Mouse (Mus musculus) stomach, embryonic 14.5 days (tissue): ENCODE data around the gene Fundc2. TPM values are rescaled to one million over a fixed set of nuclear protein-coding genes. Genes with fewer than 3 reads are reported as not detected.

Source experiments
- ATAC-seq: fragments of 200-750 bp; cut with Nextera tagmentation; 2 replicates; pipeline ENCODE4 v1.8.0; 2017; ENCODE audit warnings: low read depth, moderate TSS enrichment; ENCODE audit not compliant: insufficient number of reproducible peaks, insufficient read depth, low FRiP score
- H3K27ac ChIP-seq: fragments of 300-500 bp; sonication (generic); 2 replicates; pipeline ENCODE4 v1.5.1; 2014; ENCODE audit warnings: mild to moderate bottlenecking, low read length, moderate library complexity, mixed read lengths
- H3K27me3 ChIP-seq: fragments of 300-500 bp; sonication (generic); 2 replicates; pipeline ENCODE4 v1.6.1; 2014; ENCODE audit warnings: low read length, control low read depth, mixed read lengths; ENCODE audit not compliant: control insufficient read depth, insufficient read depth
- H3K36me3 ChIP-seq: fragments of 300-500 bp; sonication (generic); 2 replicates; pipeline ENCODE4 v1.6.1; 2014; ENCODE audit warnings: mild to moderate bottlenecking, control low read depth, low read length, moderate library complexity, mixed read lengths; ENCODE audit not compliant: control insufficient read depth, insufficient read depth
- H3K4me1 ChIP-seq: fragments of 300-500 bp; sonication (generic); 2 replicates; pipeline ENCODE4 v1.6.1; 2014; ENCODE audit warnings: low read length, control low read depth, mixed read lengths; ENCODE audit not compliant: control insufficient read depth, insufficient read depth
- H3K4me2 ChIP-seq: fragments of 300-500 bp; sonication (generic); replicated peaks from 2 replicates; pipeline ENCODE4 v1.6.1; 2014; ENCODE audit warnings: low read depth, low read length, control low read depth
- H3K4me3 ChIP-seq: fragments of 300-500 bp; sonication (generic); 2 replicates; pipeline ENCODE4 v1.5.1; 2014; ENCODE audit warnings: low read depth, low read length, control low read depth
- H3K9ac ChIP-seq: fragments of 300-500 bp; sonication (generic); replicated peaks from 2 replicates; pipeline ENCODE4 v1.6.1; 2014; ENCODE audit warnings: low read depth, mild to moderate bottlenecking, control low read depth, low read length, moderate library complexity, mixed read lengths
- H3K9me3 ChIP-seq: fragments of 300-500 bp; sonication (generic); 2 replicates; pipeline ENCODE4 v1.6.1; 2016; ENCODE audit warnings: low read depth, low read length, control low read depth; ENCODE audit not compliant: control insufficient read depth
- WGBS: fragments of 180-500 bp; shearing (Covaris S2); extraction: QIAGEN DNeasy Blood & Tissue Kit; methylation state at CpG from one replicate; pipeline ENCODE4 v1.1.7; 2014; 5-methylcytosine and 5-hydroxymethylcytosine counted together
- polyA plus RNA-seq: library from polyadenylated mRNA; unstranded; fragments of >200 nt; fragmentation: Nextera tagmentation; extraction: Ambion mirVana; gene quantifications from 2 replicates; pipeline ENCODE4 v1.2.1, GENCODE M21; 2014

The Fundc2 gene
- 78.2 and 83.8 TPM in 2 replicates for polyA plus RNA-seq

DNA sequence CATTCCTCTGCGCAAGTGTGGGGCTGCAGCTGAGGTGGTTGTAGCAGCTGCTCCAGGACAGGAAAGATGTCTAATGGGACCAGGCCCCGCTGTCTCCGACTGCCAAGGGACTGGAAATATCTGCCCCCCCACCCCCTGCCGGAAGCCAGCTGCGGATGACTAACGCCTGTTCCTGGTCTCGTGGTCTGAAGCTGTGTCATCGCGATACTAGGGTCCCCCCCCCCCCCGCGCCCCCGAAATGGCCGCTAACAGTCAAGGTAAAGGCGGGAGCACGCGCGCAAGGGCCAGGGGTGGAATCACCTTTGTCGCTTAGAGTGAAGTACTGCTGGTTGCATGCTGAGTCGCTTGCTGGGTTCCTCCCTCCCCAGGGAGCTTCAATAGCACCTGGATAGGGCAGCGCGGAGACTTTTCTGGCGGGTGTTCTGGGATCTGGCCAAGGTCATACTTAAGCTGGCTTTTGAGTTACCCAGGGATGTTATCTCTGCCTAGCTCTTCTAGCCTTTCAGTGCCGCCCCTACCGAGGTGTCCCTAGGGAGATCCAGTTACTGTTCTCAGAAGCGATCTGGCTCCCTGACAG, at the start of gene Fundc2, which contains the start of gene F8:
Fundc2 (plus strand) TSS at position 205 of the 577 bp plus-strand sequence.
F8 (minus strand) TSS at position 421 of the 577 bp plus-strand sequence.
- Histone ChIP-seq H3K27me3 (no peaks in the 10 kb centered on the region), H3K27ac (peak within 1 kb of the TSS; percentile 75), H3K4me1 (no peaks in the 10 kb centered on the region), H3K4me3 (peak within 1 kb of the TSS; percentile 47), H3K9ac (peak within 1 kb of the TSS; percentile 52), H3K4me2 (peak within 1 kb of the TSS; percentile 38), H3K9me3 (no peaks in the 10 kb centered on the region), H3K36me3 (no peaks in the 10 kb centered on the region)
- peak; percentile 97 for ATAC-seq
- 20% methylated on average over 23 of the region's 25 CpGs for WGBS

DNA sequence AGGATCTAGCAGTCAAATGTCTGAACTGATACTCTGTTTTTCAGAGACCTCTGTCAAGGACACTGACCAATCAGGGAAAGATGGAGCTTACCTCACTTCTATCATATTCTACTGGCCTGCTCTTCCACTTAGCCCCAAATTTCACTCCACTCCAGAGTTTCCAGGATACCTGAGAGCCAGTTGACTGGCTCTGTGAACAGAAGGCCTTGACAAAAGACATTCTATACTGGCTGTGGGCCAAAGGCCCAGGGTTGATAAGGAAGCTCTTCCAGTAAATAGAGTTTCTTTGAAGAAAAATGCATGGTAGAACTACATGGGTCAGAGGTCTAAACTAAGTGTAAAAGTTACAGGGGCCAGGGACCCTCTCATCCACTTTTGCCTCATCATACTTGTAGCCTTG, 12.0 kb upstream of the Fundc2 start:
- no peak overlapping the region for H3K4me2 ChIP-seq
- no peak for ATAC-seq
- no peak overlapping the region for H3K4me3 ChIP-seq
- H3K4me1 ChIP-seq = no peaks in the 10 kb centered on the region
- no peak overlapping the region for H3K9ac ChIP-seq
- no peaks in the 10 kb centered on the region for H3K9me3 ChIP-seq
- H3K36me3 ChIP-seq = no peaks in the 10 kb centered on the region
- no peak overlapping the region for H3K27ac ChIP-seq
- H3K27me3 ChIP-seq = no peaks in the 10 kb centered on the region

DNA sequence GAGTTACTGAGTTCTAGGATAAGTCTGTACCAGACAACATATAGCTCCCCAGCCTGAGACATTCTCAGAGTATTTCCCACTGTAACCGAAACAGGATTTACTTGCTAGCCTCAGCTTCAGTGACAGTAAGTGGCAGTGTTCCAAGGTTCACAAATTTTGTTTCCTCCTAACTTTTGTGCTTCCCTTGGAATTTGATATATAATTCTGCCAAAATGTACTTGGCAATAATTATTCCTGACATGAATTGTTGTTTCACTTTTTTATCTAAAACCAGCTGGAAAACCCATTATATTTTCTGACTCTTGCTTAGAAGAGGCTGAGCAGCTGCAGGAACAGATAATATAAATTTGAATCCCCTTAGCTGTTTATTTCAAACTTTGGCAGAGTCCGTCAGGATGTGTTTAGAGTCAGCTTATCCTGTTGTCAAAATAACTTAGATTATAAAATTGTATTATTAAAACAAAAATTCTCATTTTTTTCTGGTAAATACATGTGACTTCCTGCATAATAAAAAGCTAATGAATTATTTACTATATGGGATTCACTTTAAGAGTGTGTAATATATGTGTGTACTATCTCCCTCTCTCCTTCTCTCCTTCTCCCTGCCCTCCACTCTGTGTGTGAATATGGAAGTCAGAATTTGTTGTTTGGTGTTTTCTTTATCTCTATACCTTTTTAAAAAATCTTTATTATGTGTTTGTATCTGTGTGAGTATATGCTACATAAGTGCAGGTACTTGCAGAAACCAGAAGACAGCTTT, 9.4 kb upstream of the Fundc2 start:
- no peaks in the 10 kb centered on the region for H3K9me3 ChIP-seq
- H3K9ac ChIP-seq = no peak overlapping the region
- no peaks in the 10 kb centered on the region for H3K36me3 ChIP-seq
- whole genome bisulfite sequencing = 37% methylated on average over 2 of the region's 2 CpGs
- no peaks in the 10 kb centered on the region for H3K27me3 ChIP-seq
- no peak for ATAC-seq
- H3K4me2 ChIP-seq = no peak overlapping the region
- H3K4me1 ChIP-seq = no peaks in the 10 kb centered on the region
- no peak overlapping the region for H3K27ac ChIP-seq
- H3K4me3 ChIP-seq = no peak overlapping the region

DNA sequence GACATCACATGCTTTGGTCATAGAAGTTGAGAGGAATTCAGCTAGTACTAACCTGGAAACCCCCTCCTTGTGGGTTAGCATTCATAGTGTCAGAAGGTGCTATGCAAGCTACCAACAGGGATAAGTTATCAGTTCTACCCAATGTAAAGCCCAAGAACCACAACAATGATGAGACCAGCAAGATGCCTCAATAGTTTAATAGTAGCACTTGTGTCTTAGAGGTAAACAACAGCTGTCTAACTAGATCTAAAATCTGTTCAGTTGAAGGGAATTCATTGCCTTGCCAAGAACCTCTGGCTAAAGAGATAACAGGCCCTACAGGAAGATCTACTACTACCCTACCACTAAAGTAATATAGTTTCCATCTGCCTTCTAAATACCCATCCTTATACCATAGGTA, 5.4 kb upstream of the Fundc2 start:
- H3K9ac ChIP-seq = no peak overlapping the region
- H3K36me3 ChIP-seq = no peaks in the 10 kb centered on the region
- H3K27ac ChIP-seq = no peak overlapping the region
- no peak overlapping the region for H3K4me3 ChIP-seq
- no peaks in the 10 kb centered on the region for H3K4me1 ChIP-seq
- H3K27me3 ChIP-seq = no peaks in the 10 kb centered on the region
- no peaks in the 10 kb centered on the region for H3K9me3 ChIP-seq
- ATAC-seq = no peak
- no peak overlapping the region for H3K4me2 ChIP-seq

DNA sequence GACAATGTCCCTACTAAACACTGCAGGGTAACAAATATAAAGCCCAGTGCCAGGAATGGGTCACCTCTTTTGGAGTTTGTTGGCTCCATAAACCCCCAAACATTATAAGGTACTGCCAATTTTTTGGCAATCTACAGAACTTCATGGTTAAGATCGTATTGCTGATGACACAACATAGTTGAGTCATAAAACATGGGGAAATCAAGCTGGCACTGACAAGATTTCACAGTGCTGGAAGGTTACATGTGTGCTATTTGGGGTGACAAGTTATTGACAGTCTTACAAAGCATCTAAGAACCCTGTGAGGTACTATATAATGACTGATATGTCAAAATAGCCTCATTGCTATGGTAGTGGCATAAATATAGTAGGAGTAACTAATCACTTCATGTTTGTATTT, 1.0 kb upstream of the Fundc2 start:
- no peak for ATAC-seq

DNA sequence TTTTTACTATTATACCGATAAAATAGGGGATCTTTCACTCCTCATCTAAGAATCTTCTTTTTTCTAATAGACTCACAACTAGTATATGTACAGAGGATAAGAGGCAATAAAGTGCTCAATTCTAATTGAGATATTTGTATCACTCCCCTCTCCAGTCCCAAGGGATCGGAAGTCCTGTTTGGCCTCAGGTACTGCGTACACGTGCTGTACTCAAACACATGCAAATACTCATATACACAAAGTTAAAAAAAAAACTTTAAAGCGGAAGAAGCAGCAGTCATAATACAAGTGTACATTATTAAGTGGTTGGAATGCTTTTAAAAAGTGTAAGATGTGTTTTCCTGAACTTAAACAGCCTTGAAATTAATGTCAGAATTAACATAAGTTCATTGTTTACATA, 500 bp upstream of the Fundc2 start:
- H3K27me3 ChIP-seq = no peaks in the 10 kb centered on the region
- H3K9me3 ChIP-seq = no peaks in the 10 kb centered on the region
- H3K4me1 ChIP-seq = no peaks in the 10 kb centered on the region
- H3K4me2 ChIP-seq = peak overlapping the region; percentile 33; the same call in 1 of the 2 replicates
- no peaks in the 10 kb centered on the region for H3K36me3 ChIP-seq
- peak overlapping the region; percentile 47; the same call in 1 of the 2 replicates for H3K4me3 ChIP-seq
- H3K9ac ChIP-seq = no peak overlapping the region
- no peak overlapping the region for H3K27ac ChIP-seq
- WGBS = 62% methylated on average over 5 of the region's 5 CpGs
- ATAC-seq = peak; percentile 31; the same call in 1 of the 2 replicates

More for the DNA sequence above, 1.0 kb upstream of the Fundc2 start:
- no peak overlapping the region for H3K27ac ChIP-seq
- no peak overlapping the region for H3K4me2 ChIP-seq
- no peaks in the 10 kb centered on the region for H3K36me3 ChIP-seq
- H3K4me1 ChIP-seq = no peaks in the 10 kb centered on the region
- WGBS = 84% methylated on average over 1 of the region's 1 CpGs
- H3K9ac ChIP-seq = no peak overlapping the region
- no peaks in the 10 kb centered on the region for H3K9me3 ChIP-seq
- no peak overlapping the region for H3K4me3 ChIP-seq
- H3K27me3 ChIP-seq = no peaks in the 10 kb centered on the region

DNA sequence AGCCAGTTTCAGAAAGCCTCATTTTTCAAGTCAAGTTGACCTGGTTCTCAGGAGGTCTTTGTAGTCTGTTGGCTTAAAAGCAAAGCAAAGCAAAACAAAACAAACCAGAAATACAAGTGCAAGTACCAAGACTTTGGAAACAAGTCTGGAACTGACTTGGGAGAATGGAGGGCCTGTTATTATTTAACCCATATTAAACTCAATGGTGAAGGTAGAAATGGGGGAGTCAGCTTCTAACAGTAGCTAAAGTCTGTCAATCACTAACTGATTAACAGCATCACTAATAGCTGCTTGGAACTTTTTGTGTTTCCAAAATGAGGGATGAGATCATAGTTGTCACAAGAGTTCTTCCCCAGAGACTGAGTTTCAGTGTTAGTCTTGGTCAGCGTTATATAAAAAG, 17.3 kb downstream of the Fundc2 start:
- no peaks in the 10 kb centered on the region for H3K9me3 ChIP-seq
- no peak overlapping the region for H3K4me2 ChIP-seq
- WGBS = 76% methylated on average over 1 of the region's 1 CpGs
- no peak overlapping the region for H3K4me3 ChIP-seq
- H3K4me1 ChIP-seq = no peaks in the 10 kb centered on the region
- H3K27ac ChIP-seq = no peak overlapping the region
- H3K36me3 ChIP-seq = no peaks in the 10 kb centered on the region
- ATAC-seq = no peak
- no peak overlapping the region for H3K9ac ChIP-seq
- no peaks in the 10 kb centered on the region for H3K27me3 ChIP-seq

DNA sequence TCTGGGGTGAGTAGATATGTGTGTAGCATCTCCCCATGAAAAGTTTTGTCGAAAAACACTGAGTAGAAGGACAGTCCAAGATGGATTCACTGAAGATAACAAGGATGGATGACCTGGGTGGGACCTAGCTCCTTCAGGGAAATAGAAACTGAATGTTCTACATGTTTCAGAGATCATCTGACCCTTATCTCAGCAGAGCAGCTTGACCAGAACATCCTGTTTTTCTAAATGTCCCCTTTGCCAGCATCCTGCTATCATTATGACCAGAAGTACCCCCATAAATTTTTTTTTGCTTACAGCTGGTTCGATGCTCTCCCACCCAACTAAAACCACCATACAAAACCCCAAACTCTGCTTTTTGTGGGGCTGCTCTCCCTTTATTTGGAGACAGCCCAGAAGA, 20.5 kb downstream of the Fundc2 start:
- no peak overlapping the region for H3K4me3 ChIP-seq
- H3K36me3 ChIP-seq = no peaks in the 10 kb centered on the region
- no peaks in the 10 kb centered on the region for H3K4me1 ChIP-seq
- no peak overlapping the region for H3K4me2 ChIP-seq
- H3K9me3 ChIP-seq = no peaks in the 10 kb centered on the region
- H3K27ac ChIP-seq = no peak overlapping the region
- no peaks in the 10 kb centered on the region for H3K27me3 ChIP-seq
- H3K9ac ChIP-seq = no peak overlapping the region
- WGBS = 65% methylated on average over 2 of the region's 2 CpGs
- ATAC-seq = no peak
